Mouse (Mus musculus) hindbrain, postnatal 0 days (tissue): Measurements from ENCODE around the gene Lrp1. TPM values are rescaled to one million over a fixed set of nuclear protein-coding genes. Genes with fewer than 3 reads are reported as not detected.
A peak's percentile ranks its signal among the peaks of the same experiment; 100 is the strongest.

Experiments used
- ATAC-seq: fragments of 200-750 bp; cut with Nextera tagmentation; 2 replicates; pipeline ENCODE4 v1.8.0; 2017; ENCODE audit warnings: mild to moderate bottlenecking, moderate TSS enrichment, moderate library complexity
- DNase-seq: peaks from one replicate; pipeline ENCODE4 v3.0.0-alpha.2; 2015; ENCODE audit warnings: low spot score
- H3K27ac ChIP-seq: fragments of 300-500 bp; sonication (generic); 2 replicates; pipeline ENCODE4 v1.5.1; 2014; ENCODE audit warnings: mild to moderate bottlenecking
- H3K27me3 ChIP-seq: fragments of 300-500 bp; sonication (generic); 2 replicates; pipeline ENCODE4 v1.6.1; 2014; ENCODE audit warnings: low read length, mixed read lengths; ENCODE audit not compliant: insufficient read depth
- H3K36me3 ChIP-seq: fragments of 300-500 bp; sonication (generic); 2 replicates; pipeline ENCODE4 v1.6.1; 2014; ENCODE audit warnings: low read length, mixed read lengths; ENCODE audit not compliant: insufficient read depth
- H3K4me1 ChIP-seq: fragments of 300-500 bp; sonication (generic); 2 replicates; pipeline ENCODE4 v1.6.1; 2014; ENCODE audit warnings: antibody characterized with exemption, low read length, mixed read lengths; ENCODE audit not compliant: insufficient read depth
- H3K4me2 ChIP-seq: fragments of 300-500 bp; sonication (generic); 2 replicates; pipeline ENCODE4 v1.6.1; 2014; ENCODE audit warnings: low read depth, mild to moderate bottlenecking, low read length, moderate library complexity, mixed read lengths
- H3K4me3 ChIP-seq: fragments of 300-500 bp; sonication (generic); 2 replicates; pipeline ENCODE4 v1.5.1; 2014; ENCODE audit warnings: low read length
- H3K9ac ChIP-seq: fragments of 300-500 bp; sonication (generic); replicated peaks from 2 replicates; pipeline ENCODE4 v1.6.1; 2014; ENCODE audit warnings: mild to moderate bottlenecking, low read length, moderate library complexity, mixed read lengths
- H3K9me3 ChIP-seq: fragments of 300-500 bp; sonication (generic); 2 replicates; pipeline ENCODE4 v1.6.1; 2016; ENCODE audit warnings: low read length, mixed read lengths
- CTCF ChIP-seq: IDR thresholded peaks from 2 replicates; pipeline ENCODE4 v1.5.1; 2016; ENCODE audit warnings: antibody characterized with exemption, control low read depth, low read depth
- WGBS: fragments of 180-500 bp; shearing (Covaris S2); extraction: QIAGEN DNeasy Blood & Tissue Kit; methylation state at CpG from one replicate; pipeline ENCODE4 v1.1.7; 2014; 5-methylcytosine and 5-hydroxymethylcytosine counted together
- polyA plus RNA-seq: library from polyadenylated mRNA; unstranded; fragments of >200 nt; fragmentation: Nextera tagmentation; extraction: Ambion mirVana; gene quantifications from 2 replicates; pipeline ENCODE4 v1.2.1, GENCODE M21; 2015
- total RNA-seq: library from RNA; depleted of rRNA; stranded (reverse); fragments of >200 nt; gene quantifications from 2 replicates; pipeline ENCODE4 v1.2.3, GENCODE M21; 2014

Gene Lrp1
- total and polyA plus RNA-seq, 2 experiments from 2014 or later, result 75.5 to 245 TPM

GRCm38 (mm10) chr10:127519041-127519701 lies 101.8 kb downstream of the Lrp1 start:
- Histone ChIP-seq H3K9me3 (no peaks in the 10 kb centered on the region), H3K4me3 (no peak overlapping the region), H3K27me3 (no peaks in the 10 kb centered on the region), H3K36me3 (peaks cover 5% of the 10 kb centered on the region), H3K4me2 (no peak overlapping the region), H3K4me1 (peaks cover 27% of the 10 kb centered on the region), H3K27ac (no peak overlapping the region), H3K9ac (no peak overlapping the region)
- 90% methylated on average over 26 of the region's 26 CpGs for WGBS
- ATAC-seq, result no peak
- TF ChIP-seq CTCF, result no peak
- DNase-seq, result no peak

GRCm38 (mm10) chr10:127517941-127518340 lies 103.0 kb downstream of the Lrp1 start:
- no peak overlapping the region for H3K4me3 ChIP-seq
- 95% methylated on average over 22 of the region's 22 CpGs for WGBS
- H3K27me3 ChIP-seq, result no peaks in the 10 kb centered on the region
- TF ChIP-seq CTCF, result no peak
- DNase-seq (no peak), ATAC-seq (no peak)
- no peak overlapping the region for H3K4me2 ChIP-seq
- H3K27ac ChIP-seq, result no peak overlapping the region
- peaks cover 5% of the 10 kb centered on the region for H3K36me3 ChIP-seq
- H3K4me1 ChIP-seq, result peaks cover 31% of the 10 kb centered on the region
- no peaks in the 10 kb centered on the region for H3K9me3 ChIP-seq
- no peak overlapping the region for H3K9ac ChIP-seq

GRCm38 (mm10) chr10:127516576-127517260 lies 104.2 kb downstream of the Lrp1 start:
- no peak for ATAC-seq
- Histone ChIP-seq H3K4me3 (no peak overlapping the region), H3K4me2 (peak overlapping the region; percentile 35; the same call in 1 of the 2 replicates), H3K36me3 (peaks cover 5% of the 10 kb centered on the region), H3K9me3 (no peaks in the 10 kb centered on the region), H3K4me1 (peaks cover 38% of the 10 kb centered on the region), H3K27me3 (no peaks in the 10 kb centered on the region), H3K9ac (peak overlapping the region; percentile 13; the same call in 1 of the 2 replicates), H3K27ac (no peak overlapping the region)
- 12% methylated on average over 30 of the region's 30 CpGs for whole genome bisulfite sequencing
- no peak for TF ChIP-seq CTCF
- no peak for DNase-seq

- H3K27me3 ChIP-seq, result no peaks in the 10 kb centered on the region
- peaks cover 36% of the 10 kb centered on the region for H3K4me1 ChIP-seq
- TF ChIP-seq CTCF, result no peak
- ATAC-seq, result no peak
- no peak overlapping the region for H3K4me3 ChIP-seq
- WGBS, result 25% methylated on average over 8 of the region's 8 CpGs
- no peaks in the 10 kb centered on the region for H3K9me3 ChIP-seq
- H3K27ac ChIP-seq, result peak overlapping the region; percentile 11; the same call in 1 of the 2 replicates
- no peak overlapping the region for H3K4me2 ChIP-seq
- DNase-seq, result no peak
- H3K9ac ChIP-seq, result peak overlapping the region; percentile 13; the same call in 1 of the 2 replicates
- H3K36me3 ChIP-seq, result peaks cover 5% of the 10 kb centered on the region
Measured at GRCm38 (mm10) chr10:127515983-127516459, 104.9 kb downstream of the Lrp1 start.

- 36% methylated on average over 9 of the region's 9 CpGs for WGBS
- ATAC-seq, result no peak
- Histone ChIP-seq H3K4me1 (peaks cover 39% of the 10 kb centered on the region), H3K4me2 (no peak overlapping the region), H3K27me3 (no peaks in the 10 kb centered on the region), H3K36me3 (peaks cover 5% of the 10 kb centered on the region), H3K27ac (no peak overlapping the region), H3K4me3 (no peak overlapping the region), H3K9me3 (no peaks in the 10 kb centered on the region), H3K9ac (no peak overlapping the region)
- no peak for TF ChIP-seq CTCF
- DNase-seq, result no peak
Measured at GRCm38 (mm10) chr10:127515271-127515982, 105.5 kb downstream of the Lrp1 start.

GRCm38 (mm10) chr10:127514764-127515163 lies 106.2 kb downstream of the Lrp1 start, which contains the start of gene Ndufa4l2:
Gene Ndufa4l2 (plus strand): TSS chr10:127514967.
- H3K9ac ChIP-seq, result no peak within 1 kb of the TSS
- no peak for TF ChIP-seq CTCF
- H3K4me2 ChIP-seq, result peak within 1 kb of the TSS; percentile 86
- H3K27ac ChIP-seq, result no peak within 1 kb of the TSS
- H3K4me1 ChIP-seq, result peaks cover 46% of the 10 kb centered on the region
- ATAC-seq, result no peak
- no peaks in the 10 kb centered on the region for H3K9me3 ChIP-seq
- WGBS, result 26% methylated on average over 6 of the region's 6 CpGs
- no peak within 1 kb of the TSS for H3K4me3 ChIP-seq
- DNase-seq, result no peak
- H3K36me3 ChIP-seq, result peaks cover 5% of the 10 kb centered on the region
- no peaks in the 10 kb centered on the region for H3K27me3 ChIP-seq
